Mouse (Mus musculus) ES-Bruce4 (cell line): ENCODE data around the gene Plek2. TPM values are rescaled to one million over a fixed set of nuclear protein-coding genes. Genes with fewer than 3 reads are reported as not detected.

Experiments
- H3K27ac ChIP-seq: 2 replicates; pipeline ENCODE4 v1.5.1; 2012; ENCODE audit warnings: low read length, inconsistent platforms; ENCODE audit not compliant: insufficient read depth
- H3K27me3 ChIP-seq: 2 replicates; pipeline ENCODE4 v1.6.1; 2012; ENCODE audit warnings: mild to moderate bottlenecking, low read length, inconsistent platforms; ENCODE audit not compliant: control insufficient read depth, poor library complexity, insufficient read depth, severe bottlenecking
- H3K36me3 ChIP-seq: 2 replicates; pipeline ENCODE4 v1.6.1; 2012; ENCODE audit warnings: inconsistent platforms, mild to moderate bottlenecking, low read length, moderate library complexity; ENCODE audit not compliant: control insufficient read depth, poor library complexity, insufficient read depth, severe bottlenecking
- H3K4me1 ChIP-seq: one replicate; pipeline ENCODE4 v1.8.1; 2011; ENCODE audit warnings: low read length; ENCODE audit not compliant: control insufficient read depth, insufficient read depth
- H3K4me3 ChIP-seq: 2 replicates; pipeline ENCODE4 v1.5.1; 2011; ENCODE audit warnings: low read depth, mild to moderate bottlenecking, low read length
- H3K9ac ChIP-seq: 2 replicates; pipeline ENCODE4 v1.6.1; 2012; ENCODE audit warnings: low read depth, mild to moderate bottlenecking, inconsistent platforms; ENCODE audit not compliant: poor library complexity, severe bottlenecking
- H3K9me3 ChIP-seq: replicated peaks from 2 replicates; pipeline ENCODE4 v1.6.1; 2012; ENCODE audit warnings: mild to moderate bottlenecking, low read length, inconsistent platforms; ENCODE audit not compliant: control insufficient read depth, poor library complexity, insufficient read depth, severe bottlenecking
- CTCF ChIP-seq: IDR thresholded peaks from one replicate; pipeline ENCODE4 v1.8.1; 2011; ENCODE audit warnings: low read depth, low read length
- EP300 ChIP-seq: IDR thresholded peaks from 2 replicates; pipeline ENCODE4 v1.6.1; 2011; ENCODE audit warnings: low read depth, low read length; ENCODE audit not compliant: insufficient read depth
- POLR2A ChIP-seq: IDR thresholded peaks from one replicate; pipeline ENCODE4 v1.8.1; 2011; ENCODE audit warnings: low read length; ENCODE audit not compliant: insufficient read depth
- polyA plus RNA-seq: library from polyadenylated mRNA; stranded (reverse); fragments of >200 nt; gene quantifications from 2 replicates; pipeline ENCODE4 v1.2.4, GENCODE M21; 2011; ENCODE audit warnings: low read depth; ENCODE audit not compliant: missing spikeins, insufficient read depth, insufficient read length

Plek2 gene
- polyA plus RNA-seq, 1 experiment = 3.0 TPM

DNA sequence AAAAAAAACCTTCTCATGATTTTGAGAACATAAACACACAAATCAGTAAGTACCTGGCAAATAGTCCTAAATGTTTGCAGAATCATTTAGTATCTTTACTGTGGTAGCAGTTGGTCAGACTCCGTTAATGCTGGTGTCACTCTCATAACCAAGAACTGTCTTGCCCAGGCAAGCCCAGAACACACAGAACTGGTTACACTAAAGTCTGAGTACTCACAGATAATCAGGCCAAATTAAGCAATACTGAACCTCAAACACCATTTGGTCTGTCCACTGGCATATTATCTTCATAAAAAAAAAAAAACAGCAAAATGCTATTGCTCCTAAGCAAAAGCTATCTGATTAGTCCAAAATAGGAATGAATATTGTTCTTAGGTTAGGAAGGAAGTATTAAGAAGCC, 64.3 kb downstream of the Plek2 start:
- H3K9ac ChIP-seq = no peak overlapping the region
- no peaks in the 10 kb centered on the region for H3K27me3 ChIP-seq
- H3K9me3 ChIP-seq = peaks cover 2% of the 10 kb centered on the region
- H3K27ac ChIP-seq = no peak overlapping the region; the same call in 1 of the 2 replicates
- H3K4me3 ChIP-seq = no peak overlapping the region
- H3K4me1 ChIP-seq = no peaks in the 10 kb centered on the region
- H3K36me3 ChIP-seq = peaks cover 23% of the 10 kb centered on the region
- TF ChIP-seq CTCF (no peak), EP300 (no peak), POLR2A (no peak)

- Histone ChIP-seq H3K27me3 (no peaks in the 10 kb centered on the region), H3K27ac (no peak overlapping the region), H3K36me3 (peaks cover 15% of the 10 kb centered on the region)
Measured at GRCm38 (mm10) chr12:78839906-78840305, 66.9 kb downstream of the Plek2 start.

More at GRCm38 (mm10) chr12:78839906-78840305, 66.9 kb downstream of the Plek2 start:
- no peak for TF ChIP-seq POLR2A
- TF ChIP-seq CTCF = no peak
- no peak for TF ChIP-seq EP300
- Histone ChIP-seq H3K4me3 (no peak overlapping the region), H3K4me1 (no peaks in the 10 kb centered on the region), H3K9ac (no peak overlapping the region), H3K9me3 (no peaks in the 10 kb centered on the region)

Other genes starting within 250 kb of the Plek2 start
- gene Fam71d, start 215.4 kb downstream of the Plek2 start, polyA plus RNA-seq = not detected in 2 replicates
- 54.3 and 58.8 TPM in 2 replicates for gene Mpp5, start 158.1 kb downstream of the Plek2 start, polyA plus RNA-seq
- 77.8 and 83.9 TPM in 2 replicates for gene Atp6v1d, start 45.3 kb downstream of the Plek2 start, polyA plus RNA-seq
- gene Eif2s1, start 45.1 kb downstream of the Plek2 start, polyA plus RNA-seq = 214 and 231 TPM in 2 replicates
- gene Tmem229b, start 100.7 kb upstream of the Plek2 start, polyA plus RNA-seq = 1.4 and 2.3 TPM in 2 replicates
- 34.1 and 39.3 TPM in 2 replicates for gene Plekhh1, start 122.2 kb upstream of the Plek2 start, polyA plus RNA-seq
- 12.9 and 13.5 TPM in 2 replicates for gene Pigh, start 182.7 kb upstream of the Plek2 start, polyA plus RNA-seq
- not detected in 2 replicates for gene Arg2, start 223.8 kb upstream of the Plek2 start, polyA plus RNA-seq